ENCODE assay signal across 24 mouse cellular contexts in genomic region chr4:139185766-139186442, GRCm38 (mm10). TPM values are rescaled to one million over a fixed set of nuclear protein-coding genes. Genes with fewer than 3 reads are reported as not detected.
A peak's percentile ranks its signal among the peaks of the same experiment; 100 is the strongest.
DNase-seq lines count a peak whose midpoint lies in the region; ATAC-seq and TF ChIP-seq lines count a peak whose summit lies in the region.
"Had no signal": no experiment of that assay in that cellular context is flagged by ENCODE, and none has a peak within 500 bp of the region (broad histone marks: within the 10 kb centered on the region; RNA-seq: fewer than 3 reads in every experiment).

No protein-coding gene starts in this region.

- no peaks in the 10 kb centered on the region for H3K36me3 ChIP-seq in lung, postnatal 0 days (ENCODE audit: insufficient read depth, low read length)
- no peaks in the 10 kb centered on the region for H3K36me3 ChIP-seq in intestine, embryonic 14.5 days (ENCODE audit: control insufficient read depth, insufficient read depth, low read length)
- H3K36me3 ChIP-seq in intestine, postnatal 0 days (ENCODE audit: control insufficient read depth, insufficient read depth) = no peaks in the 10 kb centered on the region
- H3K36me3 ChIP-seq in stomach, embryonic 15.5 days = no peaks in the 10 kb centered on the region
- H3K36me3 ChIP-seq in midbrain, embryonic 13.5 days = no peaks in the 10 kb centered on the region
- H3K36me3 ChIP-seq: embryonic facial prominence, embryonic 10.5 days; heart, embryonic 10.5 days; hindbrain, embryonic 12.5 days had no signal

- WGBS in lung, postnatal 0 days = 80% methylated on average over 5 of the region's 5 CpGs
- 80% methylated on average over 5 of the region's 5 CpGs for WGBS in intestine, embryonic 14.5 days
- 55% methylated on average over 5 of the region's 5 CpGs for WGBS in intestine, postnatal 0 days
- 74% methylated on average over 5 of the region's 5 CpGs for WGBS in stomach, embryonic 15.5 days
- 91% methylated on average over 5 of the region's 5 CpGs for WGBS in midbrain, embryonic 13.5 days

- ATAC-seq in lung, postnatal 0 days = peak; percentile 66
- peak; percentile 28; the same call in 1 of the 2 replicates for ATAC-seq in intestine, embryonic 14.5 days (replicated peaks; ENCODE audit: low FRiP score, low TSS enrichment, low read depth)
- ATAC-seq in intestine, postnatal 0 days = peak; percentile 75
- peak; percentile 75 for ATAC-seq in stomach, embryonic 15.5 days (ENCODE audit: insufficient read depth, low FRiP score, low read depth)
- no peak for ATAC-seq in midbrain, embryonic 13.5 days
- ATAC-seq: forebrain, embryonic 13.5 days; forebrain, postnatal 0 days; Patski had no signal

- H3K27ac ChIP-seq in lung, postnatal 0 days (ENCODE audit: low read length) = 0 out of 2 replicates have a peak overlapping the region, but pooled peaks have one; percentile 14
- H3K27ac ChIP-seq in intestine, embryonic 14.5 days (ENCODE audit: low read depth) = no peak overlapping the region
- H3K27ac ChIP-seq in intestine, postnatal 0 days (ENCODE audit: low read depth, low read length) = peak overlapping the region; percentile 62
- H3K27ac ChIP-seq in stomach, embryonic 15.5 days = peak overlapping the region; percentile 62; the same call in 1 of the 2 replicates
- H3K27ac ChIP-seq in midbrain, embryonic 13.5 days = no peak overlapping the region
- H3K27ac ChIP-seq: embryonic facial prominence, embryonic 10.5 days; forebrain, embryonic 13.5 days; heart, embryonic 10.5 days; hindbrain, embryonic 12.5 days had no signal

- no peak overlapping the region for H3K4me2 ChIP-seq in lung, postnatal 0 days (replicated peaks; ENCODE audit: low read depth, low read length)
- no peak overlapping the region for H3K4me2 ChIP-seq in intestine, embryonic 14.5 days (ENCODE audit: low read length)
- H3K4me2 ChIP-seq in intestine, postnatal 0 days (replicated peaks; ENCODE audit: low read depth) = no peak overlapping the region
- H3K4me2 ChIP-seq in stomach, embryonic 15.5 days = 0 out of 2 replicates have a peak overlapping the region, but pooled peaks have one; percentile 5
- no peak overlapping the region for H3K4me2 ChIP-seq in midbrain, embryonic 13.5 days (replicated peaks)
- H3K4me2 ChIP-seq: forebrain, embryonic 13.5 days; hindbrain, embryonic 12.5 days had no signal

- TF ChIP-seq EP300 in lung, postnatal 0 days (IDR thresholded peaks at IDR 0.05) = no peak

- H3K4me3 ChIP-seq in lung, postnatal 0 days (ENCODE audit: low read depth, low read length) = no peak overlapping the region
- no peak overlapping the region for H3K4me3 ChIP-seq in intestine, embryonic 14.5 days (ENCODE audit: low read depth, low read length)
- no peak overlapping the region for H3K4me3 ChIP-seq in intestine, postnatal 0 days (ENCODE audit: low read depth, low read length)
- no peak overlapping the region for H3K4me3 ChIP-seq in stomach, embryonic 15.5 days (replicated peaks)
- no peak overlapping the region for H3K4me3 ChIP-seq in midbrain, embryonic 13.5 days (replicated peaks)
- H3K4me3 ChIP-seq: embryonic facial prominence, embryonic 10.5 days; forebrain, embryonic 13.5 days; heart, embryonic 10.5 days; hindbrain, embryonic 12.5 days had no signal

- no peak overlapping the region for H3K9ac ChIP-seq in lung, postnatal 0 days (replicated peaks; ENCODE audit: low read depth)
- H3K9ac ChIP-seq in intestine, embryonic 14.5 days (ENCODE audit: low read length) = no peak overlapping the region
- H3K9ac ChIP-seq in intestine, postnatal 0 days (ENCODE audit: low read depth, low read length) = no peak overlapping the region
- H3K9ac ChIP-seq in stomach, embryonic 15.5 days = no peak overlapping the region
- H3K9ac ChIP-seq in midbrain, embryonic 13.5 days (replicated peaks) = no peak overlapping the region
- H3K9ac ChIP-seq: forebrain, embryonic 13.5 days; forebrain, postnatal 0 days; hindbrain, embryonic 12.5 days had no signal

- no peak for TF ChIP-seq CTCF in lung, postnatal 0 days (IDR thresholded peaks at IDR 0.05)
- no peak for TF ChIP-seq CTCF in intestine, postnatal 0 days (IDR thresholded peaks at IDR 0.05; ENCODE audit: low read depth)

- H3K9me3 ChIP-seq in lung, postnatal 0 days (ENCODE audit: low read length) = no peaks in the 10 kb centered on the region
- H3K9me3 ChIP-seq in intestine, embryonic 14.5 days (ENCODE audit: control insufficient read depth, low read length) = no peaks in the 10 kb centered on the region
- no peaks in the 10 kb centered on the region for H3K9me3 ChIP-seq in intestine, postnatal 0 days (ENCODE audit: control insufficient read depth)
- no peaks in the 10 kb centered on the region for H3K9me3 ChIP-seq in stomach, embryonic 15.5 days
- H3K9me3 ChIP-seq in midbrain, embryonic 13.5 days = no peaks in the 10 kb centered on the region
- H3K9me3 ChIP-seq: embryonic facial prominence, embryonic 10.5 days; forebrain, embryonic 13.5 days; heart, embryonic 10.5 days; hindbrain, embryonic 12.5 days had no signal

- H3K4me1 ChIP-seq in lung, postnatal 0 days (ENCODE audit: insufficient read depth, low read depth, low read length) = 0 out of 2 replicates have a peak, but pooled peaks cover 3% of the 10 kb centered on the region
- peaks cover under 1% of the 10 kb centered on the region; the same call in 1 of the 2 replicates for H3K4me1 ChIP-seq in intestine, embryonic 14.5 days (replicated peaks; ENCODE audit: control insufficient read depth, insufficient read depth, low read length)
- peaks cover 5% of the 10 kb centered on the region for H3K4me1 ChIP-seq in intestine, postnatal 0 days (replicated peaks; ENCODE audit: control insufficient read depth, insufficient read depth, low read length)
- peaks cover 6% of the 10 kb centered on the region; the same call in 1 of the 2 replicates for H3K4me1 ChIP-seq in stomach, embryonic 15.5 days
- 0 out of 2 replicates have a peak, but pooled peaks cover 1% of the 10 kb centered on the region for H3K4me1 ChIP-seq in midbrain, embryonic 13.5 days (replicated peaks)
- H3K4me1 ChIP-seq: forebrain, embryonic 13.5 days; hindbrain, embryonic 12.5 days had no signal

- DNase-seq in lung, postnatal 0 days (ENCODE audit: low spot score) = peak; percentile 42
- DNase-seq in lung, postnatal 10 days = no peak
- DNase-seq in intestine, embryonic 14.5 days (ENCODE audit: low spot score) = no peak
- no peak for DNase-seq in heart, adult 9 months (ENCODE audit: low spot score in 2 of 2)
- DNase-seq in spleen, postnatal 14 days (ENCODE audit: low spot score in 2 of 2) = no peak
- DNase-seq: adrenal gland, adult 2 months; adrenal gland, postnatal 25 days; cerebellum, adult 18-20 months; cerebellum, adult 9-11 months; cerebellum, postnatal 36 days; forebrain, postnatal 0 days; gastrocnemius, postnatal 14 days; heart, adult 11 months; heart, postnatal 10 days; heart, postnatal 4 days had no signal

- no peaks in the 10 kb centered on the region for H3K27me3 ChIP-seq in lung, postnatal 0 days (replicated peaks; ENCODE audit: insufficient read depth, low read length)
- no peaks in the 10 kb centered on the region for H3K27me3 ChIP-seq in intestine, embryonic 14.5 days (replicated peaks; ENCODE audit: control insufficient read depth, insufficient read depth, low read length)
- no peaks in the 10 kb centered on the region for H3K27me3 ChIP-seq in intestine, postnatal 0 days (replicated peaks; ENCODE audit: control insufficient read depth, insufficient read depth, low read length)
- H3K27me3 ChIP-seq in stomach, embryonic 15.5 days (replicated peaks) = no peaks in the 10 kb centered on the region
- no peaks in the 10 kb centered on the region for H3K27me3 ChIP-seq in midbrain, embryonic 13.5 days
- H3K27me3 ChIP-seq: CH12.LX; forebrain, embryonic 13.5 days; hindbrain, embryonic 12.5 days; Patski had no signal

RNA-seq across cellular contexts. Expression of gene Capzb, which starts 6.8 kb away (rescaled TPM):
- polyA plus RNA-seq in lung, postnatal 0 days (2015; fragmentation: Nextera tagmentation; extraction: Ambion mirVana) = 401 and 408 TPM in 2 replicates
- 313 and 325 TPM in 2 replicates for polyA plus RNA-seq in intestine, embryonic 14.5 days (2014; fragmentation: Nextera tagmentation; extraction: Ambion mirVana)
- polyA plus RNA-seq in intestine, postnatal 0 days (2015; fragmentation: Nextera tagmentation; extraction: Ambion mirVana) = 299 and 306 TPM in 2 replicates
- polyA plus RNA-seq in stomach, embryonic 15.5 days (2015; fragmentation: Nextera tagmentation; extraction: Ambion mirVana) = 375 and 416 TPM in 2 replicates
- polyA plus RNA-seq in midbrain, embryonic 13.5 days (2015; fragmentation: Nextera tagmentation; extraction: Ambion mirVana) = 321 and 324 TPM in 2 replicates

RNA-seq across cellular contexts. Expression of gene Minos1, which starts 55.0 kb away (rescaled TPM):
- 474 and 487 TPM in 2 replicates for polyA plus RNA-seq in lung, postnatal 0 days (2015; fragmentation: Nextera tagmentation; extraction: Ambion mirVana)
- polyA plus RNA-seq in intestine, embryonic 14.5 days (2014; fragmentation: Nextera tagmentation; extraction: Ambion mirVana) = 530 and 580 TPM in 2 replicates
- 820 and 852 TPM in 2 replicates for polyA plus RNA-seq in intestine, postnatal 0 days (2015; fragmentation: Nextera tagmentation; extraction: Ambion mirVana)
- 514 and 574 TPM in 2 replicates for polyA plus RNA-seq in stomach, embryonic 15.5 days (2015; fragmentation: Nextera tagmentation; extraction: Ambion mirVana)
- 414 and 419 TPM in 2 replicates for polyA plus RNA-seq in midbrain, embryonic 13.5 days (2015; fragmentation: Nextera tagmentation; extraction: Ambion mirVana)

Comparison
In these comparisons a context has a peak if more than half of its experiments do, and no peak if none do; other contexts are left out.
1. H3K27ac ChIP-seq: peak in lung, postnatal 0 days (single experiment), intestine, postnatal 0 days (single experiment) and stomach, embryonic 15.5 days (single experiment); none in intestine, embryonic 14.5 days (single experiment) and midbrain, embryonic 13.5 days (single experiment).